Mouse (Mus musculus): ENCODE results near the gene Safb2.

DNA sequence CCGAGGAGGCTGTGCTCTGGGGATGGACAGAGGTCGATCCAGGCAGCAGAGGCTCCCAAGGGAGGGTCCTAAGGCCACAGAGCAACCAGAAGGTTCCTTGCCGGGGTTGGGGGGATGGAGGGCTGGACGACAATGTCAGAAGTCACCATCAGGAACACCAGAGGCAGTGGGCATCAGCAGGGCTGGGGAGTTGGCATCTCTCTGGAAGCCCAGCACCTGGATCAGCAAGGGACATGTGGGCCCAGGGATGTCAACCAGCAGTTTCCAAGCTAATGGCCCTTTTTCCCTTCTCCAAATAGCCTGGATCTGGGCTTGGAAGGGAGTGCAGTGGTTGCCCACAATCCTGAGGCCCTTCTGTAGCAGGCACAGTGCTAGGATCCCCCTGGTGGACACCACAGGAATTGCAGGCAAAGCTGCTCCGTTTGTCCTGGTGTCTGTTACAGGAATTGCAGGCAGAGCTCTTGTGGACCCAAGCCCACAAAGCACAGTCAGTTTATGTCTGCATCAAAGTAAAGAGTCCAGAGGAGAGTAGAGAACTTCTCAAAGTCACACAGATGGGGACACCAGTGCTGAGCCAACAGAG, 31.5 kb downstream of the Safb2 start:
- TF ChIP-seq GATA1 (IDR thresholded peaks at IDR 0.05; ENCODE audit: borderline replicate concordance, low read length) = no peak
- no peak for TF ChIP-seq FLI1 (IDR thresholded peaks at IDR 0.05; ENCODE audit: low read length)

Measured in megakaryocyte, embryonic 14.5 days (primary cell).